Mouse (Mus musculus) neural tube, embryonic 12.5 days (tissue): ENCODE measurements around the gene Pak6. TPM values are rescaled to one million over a fixed set of nuclear protein-coding genes. Genes with fewer than 3 reads are reported as not detected.
"Not testable (repeated sequence)": the region's sequence is repeated elsewhere in the genome, so short reads cannot be mapped to it uniquely, and the experiment has no call there.

Experiments
- ATAC-seq: fragments of 200-750 bp; cut with Nextera tagmentation; 2 replicates; pipeline ENCODE4 v1.8.0; 2017; ENCODE audit warnings: low read depth, mild to moderate bottlenecking, moderate TSS enrichment, moderate library complexity; ENCODE audit not compliant: low FRiP score
- H3K27ac ChIP-seq: fragments of 300-500 bp; sonication (generic); 2 replicates; pipeline ENCODE4 v1.5.1; 2016
- H3K27me3 ChIP-seq: fragments of 300-500 bp; sonication (generic); replicated peaks from 2 replicates; pipeline ENCODE4 v1.6.1; 2016; ENCODE audit warnings: mild to moderate bottlenecking
- H3K36me3 ChIP-seq: fragments of 300-500 bp; sonication (generic); 2 replicates; pipeline ENCODE4 v1.6.1; 2016; ENCODE audit warnings: mild to moderate bottlenecking
- H3K4me1 ChIP-seq: fragments of 300-500 bp; sonication (generic); 2 replicates; pipeline ENCODE4 v1.6.1; 2016
- H3K4me2 ChIP-seq: fragments of 300-500 bp; sonication (generic); replicated peaks from 2 replicates; pipeline ENCODE4 v1.6.1; 2016; ENCODE audit warnings: mild to moderate bottlenecking
- H3K4me3 ChIP-seq: fragments of 300-500 bp; sonication (generic); 2 replicates; pipeline ENCODE4 v1.5.1; 2016
- H3K9ac ChIP-seq: fragments of 300-500 bp; sonication (generic); 2 replicates; pipeline ENCODE4 v1.6.1; 2016; ENCODE audit warnings: mild to moderate bottlenecking
- H3K9me3 ChIP-seq: fragments of 300-500 bp; sonication (generic); 2 replicates; pipeline ENCODE4 v1.6.1; 2016; ENCODE audit warnings: mild to moderate bottlenecking
- WGBS: fragments of 180-500 bp; shearing (Covaris S2); methylation state at CpG from one replicate; pipeline ENCODE4 v1.1.7; 2016; 5-methylcytosine and 5-hydroxymethylcytosine counted together
- polyA plus RNA-seq: library from polyadenylated mRNA; unstranded; fragments of >200 nt; fragmentation: Nextera tagmentation; extraction: Ambion mirVana; gene quantifications from 2 replicates; pipeline ENCODE4 v1.2.1, GENCODE M21; 2016

The Pak6 gene
- polyA plus RNA-seq, 1 experiment from 2014 or later: 5.7 TPM

DNA sequence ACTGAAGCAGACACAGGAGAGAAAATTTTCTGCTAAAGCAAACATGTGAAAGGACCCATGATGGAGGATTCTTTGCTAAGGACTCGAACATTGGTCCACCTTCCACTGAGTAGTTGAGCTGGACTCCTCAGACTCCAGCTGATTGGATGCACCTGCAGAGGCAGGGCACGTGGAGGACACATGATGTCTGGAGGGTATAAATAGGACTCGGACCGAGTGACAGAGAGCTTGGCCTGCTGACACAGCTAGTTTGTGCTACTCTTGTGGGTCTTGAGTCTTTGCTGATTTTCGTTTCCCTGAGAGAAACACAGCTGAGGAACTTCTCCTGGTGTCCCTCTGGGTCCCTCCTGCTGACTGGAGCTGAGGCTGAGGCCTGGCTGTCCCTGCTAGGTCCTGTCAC is 16.4 kb upstream of the Pak6 start:
- Histone ChIP-seq H3K27ac (no peak overlapping the region), H3K4me2 (no peak overlapping the region), H3K27me3 (no peaks in the 10 kb centered on the region), H3K36me3 (peaks cover 33% of the 10 kb centered on the region), H3K4me1 (no peaks in the 10 kb centered on the region), H3K4me3 (no peak overlapping the region), H3K9ac (no peak overlapping the region), H3K9me3 (no peaks in the 10 kb centered on the region)
- no peak for ATAC-seq
- 94% methylated on average over 5 of the region's 5 CpGs for WGBS

DNA sequence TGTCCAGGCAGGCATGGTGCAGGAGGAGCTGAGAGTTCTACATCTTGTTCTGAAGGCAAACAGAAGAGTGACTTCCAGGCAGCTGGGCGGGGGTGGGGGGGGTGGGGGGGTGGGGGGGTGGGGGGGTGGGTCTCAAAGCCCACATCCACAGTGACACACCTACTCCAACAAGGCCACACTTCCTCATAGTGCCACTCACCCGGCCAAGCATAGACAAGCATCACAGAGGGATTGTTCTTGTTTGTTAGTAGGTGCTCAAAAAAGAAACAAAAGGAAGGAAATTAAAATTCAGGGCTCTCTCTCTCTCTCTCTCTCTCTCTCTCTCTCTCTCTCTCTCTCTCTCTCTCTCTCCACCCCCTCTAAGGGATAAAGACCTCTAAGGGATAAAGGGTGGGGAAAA is 12.4 kb upstream of the Pak6 start:
- not testable (repeated sequence) for ATAC-seq, H3K4me3 ChIP-seq, H3K4me2 ChIP-seq, H3K9me3 ChIP-seq, H3K27ac ChIP-seq, H3K36me3 ChIP-seq, H3K4me1 ChIP-seq, H3K27me3 ChIP-seq, H3K9ac ChIP-seq
- WGBS: 53% methylated on average over 2 of the region's 2 CpGs

DNA sequence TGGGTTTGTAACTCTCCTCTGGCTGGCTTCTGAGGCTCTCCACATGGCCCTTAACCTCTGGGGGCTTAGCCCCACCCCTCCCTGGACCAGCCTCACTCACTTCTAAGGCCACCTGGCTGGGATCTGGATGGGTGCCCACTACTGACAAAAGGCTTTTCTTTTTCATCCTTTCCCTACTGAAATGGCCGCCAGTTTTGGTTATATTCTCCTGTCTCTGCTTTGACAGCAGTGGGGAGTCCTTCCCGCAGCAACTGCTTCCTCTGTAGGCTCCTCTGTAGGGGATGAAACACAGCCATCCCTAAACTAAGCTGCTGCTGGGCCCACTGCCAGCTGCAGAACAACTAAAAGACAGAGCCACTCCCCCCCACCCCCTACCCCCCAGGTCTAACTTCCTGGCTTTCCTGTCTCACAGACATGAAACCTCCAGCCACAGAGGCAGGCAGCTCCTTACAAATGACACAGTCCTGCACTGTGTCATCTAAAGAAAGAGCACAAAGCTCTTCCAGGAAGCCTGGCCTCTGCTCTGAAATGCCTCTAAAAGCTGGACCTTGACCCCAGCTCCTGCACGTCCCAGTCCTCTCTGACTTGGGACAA is 6.3 kb upstream of the Pak6 start:
- no peak overlapping the region for H3K9ac ChIP-seq
- peaks cover 10% of the 10 kb centered on the region; the same call in 1 of the 2 replicates for H3K4me1 ChIP-seq
- H3K4me2 ChIP-seq: no peak overlapping the region
- WGBS: 34% methylated on average over 3 of the region's 3 CpGs
- no peak for ATAC-seq
- no peak overlapping the region for H3K4me3 ChIP-seq
- no peak overlapping the region for H3K27ac ChIP-seq
- no peaks in the 10 kb centered on the region for H3K9me3 ChIP-seq
- no peaks in the 10 kb centered on the region for H3K36me3 ChIP-seq
- H3K27me3 ChIP-seq: peaks cover 4% of the 10 kb centered on the region

DNA sequence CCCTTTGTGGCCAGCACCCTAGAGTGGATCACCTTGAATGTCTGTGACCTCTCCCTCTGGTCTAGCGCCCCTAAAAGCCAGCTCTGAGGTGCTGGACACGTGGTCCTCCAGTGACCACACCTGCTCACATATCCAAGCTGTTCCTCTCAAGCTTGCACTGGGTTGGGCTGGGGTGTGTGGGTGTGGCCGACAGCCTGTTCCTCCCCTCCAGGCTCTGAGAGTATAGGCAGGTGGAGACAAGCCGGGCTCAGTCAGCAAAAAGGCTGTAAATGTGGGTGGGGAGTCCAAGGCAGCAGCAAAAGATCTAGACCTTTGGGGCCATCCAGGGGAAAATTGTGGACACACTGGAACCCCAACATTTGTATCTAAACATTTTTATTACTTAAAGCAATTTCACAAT is 4.6 kb upstream of the Pak6 start:
- Histone ChIP-seq H3K9ac (no peak overlapping the region), H3K4me1 (peaks cover 20% of the 10 kb centered on the region), H3K4me3 (no peak overlapping the region), H3K9me3 (no peaks in the 10 kb centered on the region), H3K4me2 (no peak overlapping the region), H3K36me3 (no peaks in the 10 kb centered on the region), H3K27me3 (peaks cover 13% of the 10 kb centered on the region), H3K27ac (no peak overlapping the region)
- WGBS: 23% methylated on average over 4 of the region's 4 CpGs
- no peak for ATAC-seq

DNA sequence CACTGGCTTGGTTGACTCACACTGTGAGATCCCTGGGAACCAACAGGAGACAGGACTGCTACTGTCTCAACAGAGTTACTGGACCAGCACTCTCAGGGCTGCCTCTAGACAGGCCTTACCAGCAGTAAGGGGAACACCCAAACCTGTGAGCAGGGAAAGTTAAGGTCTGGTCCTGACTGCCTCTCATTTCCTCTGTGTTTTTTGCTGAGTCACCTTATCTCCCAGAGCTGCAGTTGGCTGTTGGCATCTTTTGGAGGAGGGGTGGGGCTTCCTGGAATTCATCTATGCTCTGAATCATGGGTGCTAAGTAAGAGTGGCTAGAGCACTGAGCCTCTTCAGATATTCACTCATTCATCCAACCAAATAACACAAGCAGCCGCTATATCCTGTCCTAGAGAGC is 4.0 kb upstream of the Pak6 start:
- H3K4me2 ChIP-seq: no peak overlapping the region
- no peaks in the 10 kb centered on the region for H3K9me3 ChIP-seq
- WGBS: 76% methylated on average over 1 of the region's 1 CpGs
- no peaks in the 10 kb centered on the region for H3K36me3 ChIP-seq
- no peak overlapping the region for H3K27ac ChIP-seq
- peaks cover 18% of the 10 kb centered on the region for H3K27me3 ChIP-seq
- no peak overlapping the region for H3K4me3 ChIP-seq
- ATAC-seq: no peak
- no peak overlapping the region for H3K9ac ChIP-seq
- H3K4me1 ChIP-seq: peaks cover 26% of the 10 kb centered on the region

DNA sequence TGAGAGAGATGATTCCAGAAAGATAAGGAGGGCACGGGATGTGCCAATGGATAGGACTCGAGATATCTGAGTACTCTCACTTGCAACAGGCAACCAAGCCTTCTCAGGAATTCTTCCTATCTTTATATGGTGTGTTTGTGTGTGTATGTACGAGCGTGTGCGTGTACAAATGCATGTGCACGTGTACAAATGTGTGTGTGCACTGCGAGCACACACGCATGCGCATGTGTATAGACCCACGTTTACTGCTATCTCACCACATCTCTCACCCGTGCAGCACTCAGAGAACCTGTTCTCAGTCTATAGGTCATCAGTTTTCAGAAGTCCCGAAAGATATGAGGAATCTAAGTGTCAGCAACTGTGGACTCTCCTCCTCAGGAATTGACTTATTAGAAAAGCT is 3.6 kb upstream of the Pak6 start:
- Histone ChIP-seq H3K4me2 (peak overlapping the region; percentile 61), H3K4me3 (no peak overlapping the region), H3K9ac (no peak overlapping the region), H3K4me1 (peaks cover 26% of the 10 kb centered on the region), H3K9me3 (no peaks in the 10 kb centered on the region), H3K27me3 (peaks cover 22% of the 10 kb centered on the region), H3K36me3 (no peaks in the 10 kb centered on the region), H3K27ac (no peak overlapping the region)
- 86% methylated on average over 12 of the region's 12 CpGs for WGBS
- no peak for ATAC-seq

DNA sequence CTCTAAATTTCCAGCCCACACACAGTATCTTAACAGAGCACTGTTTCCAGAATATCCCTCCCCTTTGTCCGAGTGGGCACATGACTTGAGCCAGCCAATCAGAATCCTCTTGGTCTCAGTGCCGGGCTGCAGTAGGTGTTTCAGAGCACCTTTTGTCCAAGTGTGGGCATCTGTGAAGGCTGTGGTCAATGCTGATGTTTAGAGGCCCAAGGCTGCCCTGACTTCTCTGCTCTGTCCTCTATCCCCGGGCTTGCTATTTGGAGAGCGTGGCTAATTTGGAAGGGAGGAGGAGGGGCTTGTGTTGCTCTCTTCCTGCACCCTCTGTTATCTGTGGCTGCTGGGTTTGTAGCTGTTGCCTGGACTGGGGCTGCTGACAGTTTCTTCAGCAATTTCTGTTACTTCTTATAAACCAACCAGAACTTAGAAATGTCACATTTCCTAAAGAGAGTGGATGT is 3.1 kb upstream of the Pak6 start:
- H3K9ac ChIP-seq: no peak overlapping the region
- WGBS: 1% methylated on average over 4 of the region's 4 CpGs
- peak overlapping the region; percentile 24; the same call in 1 of the 2 replicates for H3K4me3 ChIP-seq
- ATAC-seq: peak; percentile 61; the same call in 1 of the 2 replicates
- H3K27ac ChIP-seq: no peak overlapping the region
- H3K36me3 ChIP-seq: no peaks in the 10 kb centered on the region
- no peaks in the 10 kb centered on the region for H3K9me3 ChIP-seq
- peak overlapping the region; percentile 61 for H3K4me2 ChIP-seq
- H3K4me1 ChIP-seq: peaks cover 26% of the 10 kb centered on the region
- H3K27me3 ChIP-seq: peaks cover 22% of the 10 kb centered on the region

DNA sequence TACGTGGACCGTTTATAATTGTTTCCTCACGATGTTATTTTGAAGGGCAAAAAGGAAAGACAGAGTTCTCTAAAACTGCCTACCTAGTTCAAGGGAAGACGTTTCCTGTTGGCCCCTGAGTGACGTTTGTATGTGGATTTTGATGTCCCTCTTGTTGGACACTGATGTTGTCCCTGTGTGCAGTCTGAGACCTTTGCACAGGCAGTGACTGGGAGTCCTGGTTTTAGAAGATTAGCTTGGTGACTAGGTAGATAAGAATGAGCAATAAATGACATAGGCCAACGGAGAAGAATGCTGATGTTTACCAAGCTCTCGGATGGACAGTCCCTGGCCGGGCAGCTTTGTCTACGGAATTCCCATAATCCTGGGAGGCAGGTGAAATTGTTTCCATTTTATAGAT is 1.2 kb upstream of the Pak6 start:
- peaks cover 25% of the 10 kb centered on the region for H3K27me3 ChIP-seq
- no peak overlapping the region for H3K4me3 ChIP-seq
- H3K9me3 ChIP-seq: no peaks in the 10 kb centered on the region
- no peak overlapping the region for H3K27ac ChIP-seq
- no peaks in the 10 kb centered on the region for H3K36me3 ChIP-seq
- 86% methylated on average over 9 of the region's 9 CpGs for WGBS
- H3K4me2 ChIP-seq: no peak overlapping the region
- no peak overlapping the region for H3K9ac ChIP-seq
- ATAC-seq: no peak
- H3K4me1 ChIP-seq: peaks cover 19% of the 10 kb centered on the region

DNA sequence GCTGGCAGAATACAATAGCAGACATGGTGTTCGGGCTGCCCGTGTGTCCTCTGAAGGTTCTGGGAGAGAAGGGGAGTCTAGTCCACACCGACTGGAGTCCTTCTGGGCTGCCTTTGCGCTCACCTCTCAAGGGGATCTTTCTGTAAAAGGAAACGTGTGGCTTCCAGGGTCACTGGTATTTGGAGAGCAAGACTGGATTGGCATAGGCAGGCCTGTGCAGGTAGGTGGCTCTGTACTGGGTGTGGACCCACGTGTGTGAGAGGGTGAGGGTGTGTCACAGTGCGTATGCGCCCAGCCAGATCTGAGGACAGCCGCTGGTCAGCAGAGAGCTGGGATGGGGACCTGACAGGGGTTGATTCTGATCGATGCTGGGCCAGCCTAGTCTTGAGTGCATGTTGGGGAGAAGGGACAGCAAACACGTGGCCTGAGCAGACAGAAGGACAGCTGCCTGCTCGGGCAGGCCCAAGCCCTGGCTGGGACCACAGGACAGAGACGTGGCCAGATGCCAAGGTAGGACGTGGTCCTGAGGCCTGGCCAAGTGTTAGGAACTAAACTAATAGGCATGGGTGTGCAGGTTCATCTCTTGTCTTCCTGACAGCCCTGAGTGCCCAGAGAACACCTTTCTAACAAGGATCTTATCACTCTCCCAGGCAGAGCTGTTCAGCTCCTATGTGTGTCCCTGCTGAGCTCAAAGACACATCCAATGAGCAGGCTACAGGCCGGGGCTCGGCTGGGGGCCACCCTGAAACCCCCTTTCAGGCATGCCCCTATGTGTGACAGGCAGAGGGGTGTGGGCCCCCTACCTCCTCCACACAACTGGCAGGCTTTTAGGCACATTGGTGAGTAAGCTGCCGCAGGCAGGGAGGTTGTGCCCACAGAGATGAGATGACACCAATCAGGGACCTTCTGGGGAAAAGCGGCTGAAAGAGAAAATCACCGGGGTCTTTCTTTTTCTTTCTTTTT is 982 bp downstream of the Pak6 start:
- H3K4me3 ChIP-seq: peak overlapping the region; percentile 37
- peak overlapping the region; percentile 61; the same call in 1 of the 2 replicates for H3K9ac ChIP-seq
- H3K27ac ChIP-seq: no peak overlapping the region
- H3K27me3 ChIP-seq: peaks cover 25% of the 10 kb centered on the region
- peaks cover 16% of the 10 kb centered on the region for H3K4me1 ChIP-seq
- H3K4me2 ChIP-seq: peak overlapping the region; percentile 83
- H3K36me3 ChIP-seq: no peaks in the 10 kb centered on the region
- no peaks in the 10 kb centered on the region for H3K9me3 ChIP-seq
- ATAC-seq: peak; percentile 34; the same call in 1 of the 2 replicates
- 53% methylated on average over 19 of the region's 19 CpGs for WGBS

DNA sequence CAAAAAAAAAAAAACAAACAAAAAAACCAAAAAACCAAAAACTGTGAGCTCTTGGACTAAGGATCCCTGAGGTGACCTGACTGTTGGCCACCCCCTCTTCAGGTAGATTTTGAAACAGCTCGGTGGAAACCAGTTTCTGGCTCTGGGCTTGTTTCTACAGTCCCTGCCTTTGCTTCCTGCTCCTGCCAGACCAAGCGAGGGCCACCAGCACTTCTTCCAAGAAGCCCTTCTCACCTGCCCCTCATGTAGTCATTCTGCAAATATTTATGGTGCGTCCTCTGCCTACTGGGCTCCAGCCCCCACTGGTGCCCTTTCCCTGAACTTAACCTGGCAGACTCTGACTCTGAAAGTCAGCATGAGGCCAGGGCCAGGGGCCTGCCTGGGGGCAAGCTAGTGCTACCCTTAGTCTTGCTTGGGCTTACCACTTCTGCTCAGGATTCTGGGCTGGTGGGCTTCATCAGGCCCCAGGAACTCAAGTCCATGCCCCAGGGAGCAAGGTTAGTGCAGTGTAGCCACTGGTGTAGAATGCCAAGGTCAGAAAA is 1.9 kb downstream of the Pak6 start:
- WGBS: 60% methylated on average over 3 of the region's 3 CpGs
- H3K27me3 ChIP-seq: peaks cover 25% of the 10 kb centered on the region
- ATAC-seq: no peak
- H3K36me3 ChIP-seq: no peaks in the 10 kb centered on the region
- no peak overlapping the region for H3K27ac ChIP-seq
- no peak overlapping the region for H3K9ac ChIP-seq
- H3K9me3 ChIP-seq: no peaks in the 10 kb centered on the region
- H3K4me1 ChIP-seq: peaks cover 16% of the 10 kb centered on the region
- H3K4me2 ChIP-seq: no peak overlapping the region
- H3K4me3 ChIP-seq: no peak overlapping the region

DNA sequence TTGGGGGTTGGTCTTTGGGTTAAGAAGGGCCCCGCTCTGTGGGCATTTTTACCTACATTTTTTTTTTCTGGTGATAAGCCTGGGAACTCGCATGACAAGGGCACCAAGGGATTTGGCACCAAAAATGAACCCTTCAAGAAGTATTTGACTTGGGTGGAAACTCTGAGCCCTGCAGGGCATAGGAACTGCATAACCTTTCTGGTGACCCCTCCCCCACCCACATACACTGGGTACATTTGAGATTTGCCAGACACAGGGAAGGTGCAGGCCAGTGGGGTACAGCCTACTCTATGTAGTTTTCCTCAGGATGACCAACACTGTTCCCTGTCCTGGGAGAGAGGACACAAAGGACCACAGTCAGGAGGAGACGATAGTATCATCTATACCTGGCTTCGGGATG is 2.5 kb downstream of the Pak6 start:
- Histone ChIP-seq H3K9me3 (no peaks in the 10 kb centered on the region), H3K4me2 (no peak overlapping the region), H3K4me3 (no peak overlapping the region), H3K27me3 (peaks cover 25% of the 10 kb centered on the region), H3K36me3 (no peaks in the 10 kb centered on the region), H3K27ac (no peak overlapping the region), H3K9ac (no peak overlapping the region), H3K4me1 (peaks cover 16% of the 10 kb centered on the region)
- no peak for ATAC-seq
- WGBS: 92% methylated on average over 4 of the region's 4 CpGs

DNA sequence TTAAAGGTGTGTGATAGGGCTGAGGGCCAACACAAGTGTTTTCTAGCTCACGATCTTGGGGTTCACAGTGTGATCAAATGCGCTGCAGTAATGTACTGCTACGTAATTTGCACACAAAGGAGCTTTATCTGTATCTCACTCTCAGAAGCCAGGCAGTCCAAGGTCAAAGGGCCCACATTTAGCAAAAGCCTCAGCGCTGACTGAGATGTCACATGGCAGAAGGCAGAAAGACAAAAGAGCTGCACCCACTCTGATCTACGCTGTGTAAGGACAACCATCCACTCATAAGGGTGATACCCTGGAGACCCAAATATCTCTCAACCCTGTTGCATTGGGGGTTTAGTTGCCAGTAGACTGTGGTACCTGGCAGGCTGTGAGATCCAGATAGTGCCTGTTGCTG is 4.1 kb downstream of the Pak6 start:
- H3K27ac ChIP-seq: no peak overlapping the region
- 71% methylated on average over 5 of the region's 5 CpGs for WGBS
- H3K9me3 ChIP-seq: no peaks in the 10 kb centered on the region
- peaks cover 19% of the 10 kb centered on the region for H3K27me3 ChIP-seq
- H3K9ac ChIP-seq: no peak overlapping the region
- no peak overlapping the region for H3K4me3 ChIP-seq
- no peak overlapping the region for H3K4me2 ChIP-seq
- no peaks in the 10 kb centered on the region for H3K36me3 ChIP-seq
- H3K4me1 ChIP-seq: peaks cover 16% of the 10 kb centered on the region
- no peak for ATAC-seq
